Mouse (Mus musculus) forebrain, embryonic 13.5 days (tissue): ENCODE measurements at regions not wholly inside any gene's neighbourhood (a gene's known extent, or its start where the extent isn't known, plus 50 kb on each side); places are given as distances from the start of the nearest gene placed in this dataset.

Experiments used
- ATAC-seq: fragments of 200-750 bp; cut with Nextera tagmentation; 2 replicates; pipeline ENCODE4 v1.8.0; 2017
- H3K27ac ChIP-seq: fragments of 300-500 bp; sonication (generic); 2 replicates; pipeline ENCODE4 v1.5.1; 2015; ENCODE audit warnings: inconsistent platforms, mild to moderate bottlenecking, moderate library complexity
- H3K27me3 ChIP-seq: fragments of 300-500 bp; sonication (generic); 2 replicates; pipeline ENCODE4 v1.6.1; 2015; ENCODE audit warnings: mild to moderate bottlenecking, inconsistent platforms
- H3K36me3 ChIP-seq: fragments of 300-500 bp; sonication (generic); 2 replicates; pipeline ENCODE4 v1.6.1; 2015; ENCODE audit warnings: mild to moderate bottlenecking, inconsistent platforms; ENCODE audit not compliant: poor library complexity, severe bottlenecking
- H3K4me1 ChIP-seq: fragments of 300-500 bp; sonication (generic); 2 replicates; pipeline ENCODE4 v1.6.1; 2015; ENCODE audit warnings: inconsistent platforms
- H3K4me2 ChIP-seq: fragments of 300-500 bp; sonication (generic); 2 replicates; pipeline ENCODE4 v1.6.1; 2015; ENCODE audit warnings: inconsistent platforms, mild to moderate bottlenecking, moderate library complexity
- H3K4me3 ChIP-seq: fragments of 300-500 bp; sonication (generic); 2 replicates; pipeline ENCODE4 v1.5.1; 2015; ENCODE audit warnings: mild to moderate bottlenecking, inconsistent platforms
- H3K9ac ChIP-seq: fragments of 300-500 bp; sonication (generic); 2 replicates; pipeline ENCODE4 v1.6.1; 2015; ENCODE audit warnings: mild to moderate bottlenecking, inconsistent platforms
- H3K9me3 ChIP-seq: fragments of 300-500 bp; sonication (generic); replicated peaks from 2 replicates; pipeline ENCODE4 v1.6.1; 2016; ENCODE audit warnings: inconsistent platforms
- WGBS: fragments of 180-500 bp; shearing (Covaris S2); methylation state at CpG from one replicate; pipeline ENCODE4 v1.1.7; 2015; 5-methylcytosine and 5-hydroxymethylcytosine counted together

- Histone ChIP-seq H3K4me3 (no peak overlapping the region), H3K9me3 (no peaks in the 10 kb centered on the region), H3K4me1 (no peaks in the 10 kb centered on the region), H3K27me3 (no peaks in the 10 kb centered on the region), H3K27ac (no peak overlapping the region), H3K4me2 (no peak overlapping the region), H3K36me3 (no peaks in the 10 kb centered on the region), H3K9ac (no peak overlapping the region)
- no peak for ATAC-seq
- WGBS, result 92% methylated on average over 3 of the region's 3 CpGs
Observed at GRCm38 (mm10) chr14:105950924-105951323, 54.3 kb upstream of the Spry2 start.

- Histone ChIP-seq H3K36me3 (no peaks in the 10 kb centered on the region), H3K27me3 (no peaks in the 10 kb centered on the region), H3K4me1 (no peaks in the 10 kb centered on the region), H3K9me3 (no peaks in the 10 kb centered on the region), H3K4me2 (no peak overlapping the region), H3K4me3 (no peak overlapping the region), H3K27ac (no peak overlapping the region), H3K9ac (no peak overlapping the region)
- 91% methylated on average over 11 of the region's 11 CpGs for WGBS
- no peak for ATAC-seq
Observed at GRCm38 (mm10) chr14:105955082-105955481, 58.5 kb upstream of the Spry2 start.

- H3K9me3 ChIP-seq, result no peaks in the 10 kb centered on the region
- H3K4me3 ChIP-seq, result no peak overlapping the region
- no peak overlapping the region for H3K27ac ChIP-seq
- H3K4me2 ChIP-seq, result no peak overlapping the region
- H3K9ac ChIP-seq, result no peak overlapping the region
- WGBS, result 83% methylated on average over 4 of the region's 4 CpGs
- no peaks in the 10 kb centered on the region for H3K27me3 ChIP-seq
- H3K4me1 ChIP-seq, result no peaks in the 10 kb centered on the region
- H3K36me3 ChIP-seq, result no peaks in the 10 kb centered on the region
- ATAC-seq, result no peak
Observed at GRCm38 (mm10) chr14:105956796-105957195, 60.2 kb upstream of the Spry2 start.

- 90% methylated on average over 7 of the region's 7 CpGs for WGBS
- Histone ChIP-seq H3K9me3 (no peaks in the 10 kb centered on the region), H3K36me3 (no peaks in the 10 kb centered on the region), H3K27ac (no peak overlapping the region), H3K9ac (no peak overlapping the region), H3K4me1 (no peaks in the 10 kb centered on the region), H3K27me3 (no peaks in the 10 kb centered on the region), H3K4me3 (no peak overlapping the region), H3K4me2 (no peak overlapping the region)
- ATAC-seq, result no peak
Observed at GRCm38 (mm10) chr14:105958005-105958404, 61.4 kb upstream of the Spry2 start.

GRCm38 (mm10) chr14:105979544-105980323 lies 83.1 kb upstream of the Spry2 start:
- WGBS, result 44% methylated on average over 15 of the region's 15 CpGs
- Histone ChIP-seq H3K9me3 (no peaks in the 10 kb centered on the region), H3K4me2 (no peak overlapping the region), H3K36me3 (no peaks in the 10 kb centered on the region), H3K4me1 (peaks cover 14% of the 10 kb centered on the region; the same call in 1 of the 2 replicates), H3K27ac (no peak overlapping the region), H3K27me3 (no peaks in the 10 kb centered on the region), H3K4me3 (no peak overlapping the region), H3K9ac (no peak overlapping the region)
- ATAC-seq, result peak; percentile 51; the same call in 1 of the 2 replicates

GRCm38 (mm10) chr14:105980324-105980680 lies 83.7 kb upstream of the Spry2 start:
- Histone ChIP-seq H3K9ac (no peak overlapping the region), H3K4me2 (no peak overlapping the region)
- WGBS, result 21% methylated on average over 5 of the region's 5 CpGs

GRCm38 (mm10) chr14:105987341-105987882 lies 90.8 kb upstream of the Spry2 start:
- Histone ChIP-seq H3K27me3 (no peaks in the 10 kb centered on the region), H3K9me3 (no peaks in the 10 kb centered on the region), H3K4me1 (no peaks in the 10 kb centered on the region), H3K27ac (no peak overlapping the region), H3K4me2 (no peak overlapping the region), H3K4me3 (no peak overlapping the region), H3K9ac (no peak overlapping the region), H3K36me3 (no peaks in the 10 kb centered on the region)
- no peak for ATAC-seq
- 93% methylated on average over 4 of the region's 4 CpGs for WGBS

More at GRCm38 (mm10) chr14:105980324-105980680, 83.7 kb upstream of the Spry2 start:
- Histone ChIP-seq H3K27ac (no peak overlapping the region), H3K9me3 (no peaks in the 10 kb centered on the region), H3K4me3 (no peak overlapping the region), H3K36me3 (no peaks in the 10 kb centered on the region), H3K4me1 (peaks cover 14% of the 10 kb centered on the region; the same call in 1 of the 2 replicates), H3K27me3 (no peaks in the 10 kb centered on the region)
- no peak for ATAC-seq

GRCm38 (mm10) chr14:105988738-105989137 lies 92.1 kb upstream of the Spry2 start:
- no peaks in the 10 kb centered on the region for H3K36me3 ChIP-seq
- H3K27me3 ChIP-seq, result no peaks in the 10 kb centered on the region
- H3K9me3 ChIP-seq, result no peaks in the 10 kb centered on the region
- no peak for ATAC-seq
- H3K4me1 ChIP-seq, result no peaks in the 10 kb centered on the region
- H3K4me2 ChIP-seq, result no peak overlapping the region
- H3K27ac ChIP-seq, result no peak overlapping the region
- H3K9ac ChIP-seq, result no peak overlapping the region
- H3K4me3 ChIP-seq, result no peak overlapping the region

GRCm38 (mm10) chr14:105993124-105993523 lies 96.5 kb upstream of the Spry2 start:
- Histone ChIP-seq H3K27me3 (no peaks in the 10 kb centered on the region), H3K36me3 (no peaks in the 10 kb centered on the region), H3K27ac (no peak overlapping the region), H3K4me2 (no peak overlapping the region), H3K9ac (no peak overlapping the region), H3K4me3 (no peak overlapping the region), H3K4me1 (no peaks in the 10 kb centered on the region), H3K9me3 (no peaks in the 10 kb centered on the region)
- 83% methylated on average over 3 of the region's 3 CpGs for WGBS
- ATAC-seq, result no peak

- no peak overlapping the region for H3K27ac ChIP-seq
- no peak for ATAC-seq
- WGBS, result 92% methylated on average over 6 of the region's 6 CpGs
- no peaks in the 10 kb centered on the region for H3K9me3 ChIP-seq
- no peaks in the 10 kb centered on the region for H3K4me1 ChIP-seq
- H3K9ac ChIP-seq, result no peak overlapping the region
- no peak overlapping the region for H3K4me3 ChIP-seq
- H3K27me3 ChIP-seq, result no peaks in the 10 kb centered on the region
- no peaks in the 10 kb centered on the region for H3K36me3 ChIP-seq
- H3K4me2 ChIP-seq, result no peak overlapping the region
Observed at GRCm38 (mm10) chr14:105999801-106000200, 103.2 kb upstream of the Spry2 start.

- no peaks in the 10 kb centered on the region for H3K9me3 ChIP-seq
- H3K27me3 ChIP-seq, result no peaks in the 10 kb centered on the region
- no peaks in the 10 kb centered on the region for H3K36me3 ChIP-seq
- H3K4me3 ChIP-seq, result no peak overlapping the region
- 89% methylated on average over 2 of the region's 2 CpGs for WGBS
- H3K27ac ChIP-seq, result no peak overlapping the region
- no peak for ATAC-seq
- no peaks in the 10 kb centered on the region for H3K4me1 ChIP-seq
- H3K9ac ChIP-seq, result no peak overlapping the region
- no peak overlapping the region for H3K4me2 ChIP-seq
Observed at GRCm38 (mm10) chr14:106007769-106008168, 98.2 kb upstream of the Trim52 start.

GRCm38 (mm10) chr14:106008951-106009350 lies 97.0 kb upstream of the Trim52 start:
- Histone ChIP-seq H3K4me2 (no peak overlapping the region), H3K4me1 (no peaks in the 10 kb centered on the region), H3K36me3 (no peaks in the 10 kb centered on the region), H3K9ac (no peak overlapping the region), H3K9me3 (no peaks in the 10 kb centered on the region), H3K27me3 (no peaks in the 10 kb centered on the region), H3K27ac (no peak overlapping the region), H3K4me3 (no peak overlapping the region)
- 62% methylated on average over 3 of the region's 3 CpGs for WGBS
- no peak for ATAC-seq

GRCm38 (mm10) chr14:106010961-106011360 lies 95.0 kb upstream of the Trim52 start:
- no peak for ATAC-seq
- H3K9me3 ChIP-seq, result no peaks in the 10 kb centered on the region
- H3K27me3 ChIP-seq, result no peaks in the 10 kb centered on the region
- no peak overlapping the region for H3K27ac ChIP-seq
- H3K36me3 ChIP-seq, result no peaks in the 10 kb centered on the region
- WGBS, result 86% methylated on average over 6 of the region's 6 CpGs
- no peak overlapping the region for H3K4me2 ChIP-seq
- H3K9ac ChIP-seq, result no peak overlapping the region
- H3K4me3 ChIP-seq, result no peak overlapping the region
- H3K4me1 ChIP-seq, result no peaks in the 10 kb centered on the region
